Mouse (Mus musculus) lung, postnatal 4 days (tissue): Measurements from ENCODE around the gene Cerkl.

Experiments
- DNase-seq, 2 experiments: peaks; one replicate each; pipeline ENCODE4 v3.0.0; 2021

The Cerkl gene

GRCm38 (mm10) chr2:79309454-79310118 is 147.0 kb downstream of the Cerkl start:
- no peak for DNase-seq

- no peak for DNase-seq
Observed at GRCm38 (mm10) chr2:79307549-79307948, 149.0 kb downstream of the Cerkl start.

- DNase-seq: no peak
Observed at GRCm38 (mm10) chr2:79302398-79302797, 154.2 kb downstream of the Cerkl start.

GRCm38 (mm10) chr2:79292431-79292830 is 164.2 kb downstream of the Cerkl start:
- DNase-seq: no peak

GRCm38 (mm10) chr2:79291922-79292321 is 164.7 kb downstream of the Cerkl start:
- no peak for DNase-seq

GRCm38 (mm10) chr2:79290149-79290548 is 166.4 kb downstream of the Cerkl start:
- DNase-seq: no peak

- DNase-seq: no peak
Observed at GRCm38 (mm10) chr2:79284206-79284605, 172.4 kb downstream of the Cerkl start.
